Mouse (Mus musculus) pancreas, adult 10 weeks (tissue): ENCODE results near the gene Kntc1. TPM values are rescaled to one million over a fixed set of nuclear protein-coding genes. Genes with fewer than 3 reads are reported as not detected.

ENCODE experiments used
- polyA plus RNA-seq: library from polyadenylated mRNA; stranded (reverse); fragments of 350-450 nt; fragmentation: Illumina TruSeq; extraction: RNeasy Lipid Tissue Mini Kit (QIAGEN cat#74804); gene quantifications from one replicate; pipeline ENCODE4 v1.2.3, GENCODE M21; 2015; ENCODE audit warnings: low read depth, low replicate concordance; ENCODE audit not compliant: insufficient read depth

Kntc1 gene
- not detected for polyA plus RNA-seq

GRCm38 (mm10) chr5:123749065-123750064 lies at the start of gene Kntc1, which contains the start of gene Rsrc2:
Gene Kntc1 (plus strand): TSS chr5:123749716.
Gene Rsrc2 (minus strand): TSS chr5:123749414.

GRCm38 (mm10) chr5:123720328-123721311 lies 28.9 kb upstream of the Kntc1 start, which contains the start of gene Zcchc8:
Gene Zcchc8 (minus strand): TSS chr5:123721100.

GRCm38 (mm10) chr5:123865365-123865764 lies 115.8 kb downstream of the Kntc1 start, which contains the start of gene Hcar2:
Gene Hcar2 (minus strand): TSS chr5:123865499.

Other genes with a start within 250 kb of the Kntc1 start
- not detected for gene B3gnt4, start 239.3 kb upstream of the Kntc1 start, polyA plus RNA-seq
- 13.4 TPM for gene Diablo, start 225.5 kb upstream of the Kntc1 start, polyA plus RNA-seq
- gene Gm49027, start 224.2 kb upstream of the Kntc1 start, polyA plus RNA-seq: not detected
- 4.8 TPM for gene Vps33a, start 176.7 kb upstream of the Kntc1 start, polyA plus RNA-seq
- gene Clip1, start 65.1 kb upstream of the Kntc1 start, polyA plus RNA-seq: 27.0 TPM
- 18.1 TPM for gene Zcchc8, start 28.6 kb upstream of the Kntc1 start, polyA plus RNA-seq
- gene Rsrc2, start 302 bp upstream of the Kntc1 start, polyA plus RNA-seq: 35.3 TPM
- not detected for gene Hcar2, start 115.8 kb downstream of the Kntc1 start, polyA plus RNA-seq
- gene Hcar1, start 130.3 kb downstream of the Kntc1 start, polyA plus RNA-seq: 0.41 TPM
- 7.8 TPM for gene Denr, start 157.5 kb downstream of the Kntc1 start, polyA plus RNA-seq
- not detected for gene Gm43518, start 177.7 kb downstream of the Kntc1 start, polyA plus RNA-seq
- 3.9 TPM for gene Ccdc62, start 181.0 kb downstream of the Kntc1 start, polyA plus RNA-seq
- gene Hip1r, start 223.9 kb downstream of the Kntc1 start, polyA plus RNA-seq: 11.9 TPM